Mouse (Mus musculus): ENCODE data around the gene Lamtor1.
"Not testable (repeated sequence)": the region's sequence is repeated elsewhere in the genome, so short reads cannot be mapped to it uniquely, and the experiment has no call there.

Lamtor1 gene

DNA sequence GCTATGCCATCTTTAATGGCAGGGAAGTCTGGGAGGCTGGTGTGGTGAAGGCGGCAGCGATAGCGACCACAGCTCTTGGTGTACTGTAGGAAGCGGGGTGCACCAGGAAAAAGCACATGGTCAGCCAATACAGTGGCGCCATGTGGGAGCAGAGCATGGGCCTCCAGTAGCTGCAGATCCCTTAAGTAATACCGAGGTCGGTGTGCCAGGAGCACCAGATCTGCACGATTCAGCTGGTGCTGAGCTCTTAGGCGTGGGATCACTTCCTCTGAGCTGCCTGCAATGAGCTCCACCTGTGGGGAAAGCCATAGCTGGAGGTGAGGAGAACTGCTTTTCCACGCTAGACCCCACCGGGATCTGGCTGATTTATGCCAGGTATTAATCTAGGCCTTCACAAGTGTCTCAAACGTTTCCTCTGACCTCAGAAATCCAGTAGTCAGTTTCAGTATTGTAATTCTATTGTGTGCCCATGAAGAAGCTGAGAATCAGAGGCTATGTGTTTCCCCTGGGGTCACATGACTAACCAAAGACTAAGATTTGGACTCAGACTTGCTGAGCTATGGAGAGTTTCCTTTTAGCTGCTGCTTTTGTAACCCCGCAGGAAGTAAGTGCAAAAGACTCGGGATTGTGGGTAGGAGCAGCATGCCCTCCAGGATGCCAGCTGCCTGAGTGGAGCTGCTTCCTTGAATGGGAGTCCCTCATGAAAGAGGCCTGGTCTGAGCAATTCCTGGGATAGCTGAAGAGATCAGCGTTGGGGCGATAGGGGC is 5.2 kb upstream of the Lamtor1 start:
- peak; percentile 11 for DNase-seq (ENCODE audit: low read depth, low spot score)

DNA sequence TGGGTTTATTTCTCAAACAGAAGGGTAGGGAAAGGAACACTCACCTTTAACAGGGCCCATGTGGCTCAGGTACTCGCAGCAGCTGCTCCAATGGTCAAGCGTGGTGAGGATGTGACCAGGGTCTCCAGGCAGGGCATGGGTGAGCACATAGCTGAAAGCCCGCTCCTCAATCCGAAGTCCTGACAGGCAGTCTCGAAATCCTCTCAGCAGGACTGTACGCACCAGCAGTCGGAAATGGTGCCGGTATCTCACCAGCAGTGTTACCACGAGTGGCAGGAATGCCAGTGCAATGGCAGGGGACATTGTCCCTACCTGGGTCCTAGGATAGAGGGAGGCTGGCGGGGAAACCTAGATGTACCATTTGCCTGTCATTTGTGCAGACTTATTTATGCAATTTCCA is 3.7 kb upstream of the Lamtor1 start:
- DNase-seq (ENCODE audit: low read depth, low spot score): no peak

DNA sequence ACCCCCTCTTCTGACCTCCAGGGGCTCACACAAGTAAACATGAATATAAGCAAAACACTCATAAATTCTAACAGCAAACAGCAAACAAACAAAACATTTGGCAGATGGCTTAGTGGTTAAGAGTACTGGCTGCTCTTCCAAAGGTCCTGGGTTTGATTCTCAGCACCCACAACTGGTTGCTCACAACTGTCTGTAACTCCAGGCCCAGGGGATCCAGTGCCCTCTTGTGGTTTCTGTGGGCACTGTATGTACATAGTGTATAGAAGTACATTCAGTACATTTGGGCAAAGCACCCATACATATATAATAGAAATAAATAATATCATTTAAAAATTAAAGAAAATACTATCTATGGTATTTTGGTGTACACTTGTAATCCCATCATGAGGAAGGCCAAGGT is 2.9 kb upstream of the Lamtor1 start:
- no peak for DNase-seq (ENCODE audit: low read depth, low spot score)

DNA sequence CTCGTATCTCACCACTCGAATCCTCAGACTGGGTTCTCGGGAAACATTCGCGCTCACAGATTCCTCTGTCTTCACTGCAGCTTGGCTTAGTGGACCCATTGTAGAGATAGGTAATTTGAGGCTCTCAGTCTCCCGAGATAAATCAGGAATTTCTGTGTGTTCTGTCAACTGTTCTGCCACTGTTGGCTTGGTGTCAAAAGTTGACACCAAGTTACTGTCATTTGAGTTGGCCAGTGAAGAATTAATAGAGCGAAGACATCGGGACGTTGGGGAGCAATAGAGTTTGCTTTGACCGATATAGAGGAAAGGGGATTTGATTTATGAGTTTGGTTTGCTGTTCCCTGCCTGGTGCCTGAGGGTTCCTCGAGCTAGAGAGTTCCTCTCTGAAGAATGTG is 580 bp downstream of the Lamtor1 start, which contains the start of gene Tomt:
Gene Tomt (minus strand): TSS at position 73 of the 395 bp plus-strand sequence.
- DNase-seq (ENCODE audit: low read depth, low spot score): no peak

DNA sequence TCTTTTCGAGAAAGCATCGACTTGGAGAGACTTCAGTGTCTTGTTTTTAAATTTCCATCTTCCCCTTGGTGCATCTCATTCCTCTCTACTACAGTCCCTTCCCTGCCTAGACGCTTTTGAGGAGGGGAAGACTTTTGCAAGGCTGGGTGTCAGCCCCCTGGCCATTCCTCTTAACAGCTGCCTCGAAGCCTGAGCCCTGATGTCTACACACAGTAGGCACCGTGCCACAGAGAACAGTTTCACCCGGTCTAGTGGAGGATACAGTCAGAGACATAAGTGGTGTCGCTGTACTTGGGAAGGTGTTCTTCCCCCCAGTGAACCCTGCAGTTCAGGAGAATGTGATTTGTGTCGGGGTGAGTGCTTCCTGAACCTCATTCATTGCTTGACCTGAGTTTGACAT is 992 bp downstream of the Lamtor1 start:
- DNase-seq (ENCODE audit: low read depth, low spot score): no peak

DNA sequence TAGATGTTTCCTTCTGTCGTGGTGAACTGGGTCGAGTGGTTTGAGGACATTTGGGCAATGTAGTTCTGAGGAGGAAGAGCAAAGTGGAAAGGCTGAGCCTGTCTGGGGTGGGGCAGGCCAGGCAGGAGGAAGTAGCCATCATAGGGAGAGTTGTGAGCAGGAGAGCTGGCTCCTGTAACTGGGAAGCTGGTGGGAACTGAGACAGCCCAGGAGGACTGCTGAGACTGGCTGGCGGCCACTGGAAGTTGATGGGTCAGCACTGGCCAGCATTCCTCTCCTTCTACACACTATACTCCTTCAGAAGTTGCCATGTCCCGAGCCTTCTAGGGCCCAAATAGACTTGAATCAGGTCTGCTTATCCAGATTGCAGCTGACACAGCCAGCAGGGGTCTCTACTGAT is 2.7 kb downstream of the Lamtor1 start:
- DNase-seq (ENCODE audit: low read depth, low spot score): no peak

DNA sequence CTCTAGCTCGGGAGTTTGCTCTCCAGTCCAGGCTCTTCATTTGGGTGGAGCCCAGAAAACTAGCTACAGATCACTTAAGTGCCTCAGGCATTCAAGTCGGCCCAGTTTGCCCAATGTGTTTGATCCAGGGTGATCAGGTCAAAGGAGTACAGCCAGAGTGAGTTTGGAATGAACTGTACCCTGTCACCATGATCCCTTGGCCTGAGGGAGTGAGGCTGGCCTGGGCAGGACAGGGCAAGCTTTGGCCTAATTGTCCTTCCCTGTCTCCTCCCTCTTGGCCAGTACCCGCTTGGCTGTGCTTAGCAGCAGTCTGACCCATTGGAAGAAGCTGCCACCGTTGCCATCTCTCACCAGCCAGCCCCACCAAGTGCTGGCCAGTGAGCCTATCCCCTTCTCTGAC is 4.4 kb downstream of the Lamtor1 start:
- no peak for DNase-seq (ENCODE audit: low read depth, low spot score)

DNA sequence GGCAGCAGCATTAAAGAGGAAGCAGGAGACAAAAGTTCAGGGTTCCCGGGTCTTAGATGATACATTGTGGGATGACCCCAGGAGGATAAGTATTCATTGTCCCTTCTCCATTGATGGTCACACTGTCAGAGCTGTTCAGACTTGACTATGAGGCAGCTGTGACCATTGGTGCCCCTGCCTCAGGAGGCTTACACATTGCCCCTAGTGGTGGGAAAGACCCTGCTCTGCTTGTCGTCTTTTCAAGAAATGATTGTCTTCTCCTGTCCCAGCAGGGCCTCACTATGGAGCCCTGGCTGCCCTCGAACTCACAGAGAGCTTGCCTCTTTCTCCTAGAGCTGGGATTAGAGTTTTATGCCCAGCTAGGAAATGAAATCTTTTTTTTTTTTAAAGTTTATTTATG is 6.3 kb downstream of the Lamtor1 start:
- DNase-seq (ENCODE audit: low read depth, low spot score): no peak

DNA sequence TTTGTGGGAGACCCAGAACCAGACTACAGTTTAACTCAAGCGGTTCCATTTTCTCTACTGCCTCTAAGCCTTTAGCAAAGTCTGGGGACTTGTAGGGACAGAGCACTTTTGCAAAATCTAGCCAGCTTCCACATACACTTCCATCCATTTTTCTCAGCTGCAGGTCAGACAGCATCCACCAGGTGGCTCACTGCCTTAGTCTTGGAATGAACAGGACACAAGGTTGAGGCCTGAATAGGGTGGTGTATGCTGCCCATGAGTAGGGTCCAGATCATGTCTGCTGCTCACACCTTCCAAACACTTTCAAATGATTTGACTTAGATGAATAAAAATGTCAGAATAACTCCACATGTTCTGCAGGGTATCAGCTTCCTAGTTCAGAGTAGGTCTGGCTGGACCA is 12.4 kb downstream of the Lamtor1 start:
- DNase-seq (ENCODE audit: low read depth, low spot score): peak; percentile 26

DNA sequence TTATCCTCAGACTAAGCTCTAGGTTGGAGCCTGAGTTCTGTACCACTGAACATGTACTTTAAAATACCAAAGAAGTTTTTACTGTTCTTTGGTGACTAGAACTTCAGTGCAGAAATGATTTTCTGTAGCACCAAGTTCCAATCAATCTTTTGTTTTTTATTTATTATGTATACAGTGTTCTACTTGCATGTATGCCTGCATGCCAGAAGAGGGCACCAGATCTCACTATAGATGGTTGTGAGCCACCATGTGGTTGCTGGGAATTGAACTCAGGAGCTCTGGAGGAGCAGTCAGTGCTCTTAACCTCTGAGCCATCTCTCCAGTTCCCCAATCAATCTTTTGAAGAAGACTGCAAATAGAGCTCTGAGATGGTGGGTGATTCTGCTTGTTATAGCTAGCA is 20.2 kb downstream of the Lamtor1 start:
- not testable (repeated sequence) for DNase-seq (ENCODE audit: low read depth, low spot score)

DNA sequence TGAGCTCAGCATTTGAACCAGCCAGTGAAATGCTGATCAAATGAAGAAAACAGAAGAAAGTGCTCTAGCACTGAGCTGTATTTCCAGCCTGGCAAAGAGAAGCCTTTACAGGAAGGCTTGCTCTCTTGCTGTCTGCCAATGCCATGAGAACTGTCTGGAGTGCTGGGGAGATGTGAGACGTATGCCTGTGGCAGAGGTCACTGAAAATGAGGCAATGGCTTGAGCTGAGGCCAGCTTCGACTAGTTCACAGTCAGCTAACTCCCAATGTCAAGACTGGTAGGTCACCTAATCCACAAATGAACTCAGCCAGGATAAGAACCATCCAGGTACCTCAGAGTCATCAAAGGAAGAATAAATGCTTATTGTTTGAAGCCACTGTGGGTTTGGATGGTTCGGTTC is 22.4 kb downstream of the Lamtor1 start:
- no peak for DNase-seq (ENCODE audit: low read depth, low spot score)

DNA sequence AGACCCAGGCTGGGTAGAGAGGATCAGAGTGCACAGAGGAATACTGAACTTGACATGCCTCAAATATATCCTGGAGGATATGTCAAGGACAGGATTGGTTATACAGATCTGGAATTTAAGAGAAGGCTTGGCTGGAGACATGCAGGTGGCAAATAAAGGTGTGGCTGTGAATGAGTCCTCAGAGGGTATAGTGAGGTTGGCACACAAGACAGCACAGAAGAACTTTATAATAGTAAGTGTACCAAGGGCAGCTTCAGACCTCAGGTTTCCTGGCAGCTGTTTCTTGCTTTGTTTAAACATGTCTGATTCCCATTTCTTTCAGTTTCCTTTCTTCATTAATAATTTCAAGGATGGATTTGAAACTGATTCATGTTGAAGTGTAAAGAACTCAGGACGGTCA is 26.8 kb downstream of the Lamtor1 start:
- DNase-seq (ENCODE audit: low read depth, low spot score): no peak

DNA sequence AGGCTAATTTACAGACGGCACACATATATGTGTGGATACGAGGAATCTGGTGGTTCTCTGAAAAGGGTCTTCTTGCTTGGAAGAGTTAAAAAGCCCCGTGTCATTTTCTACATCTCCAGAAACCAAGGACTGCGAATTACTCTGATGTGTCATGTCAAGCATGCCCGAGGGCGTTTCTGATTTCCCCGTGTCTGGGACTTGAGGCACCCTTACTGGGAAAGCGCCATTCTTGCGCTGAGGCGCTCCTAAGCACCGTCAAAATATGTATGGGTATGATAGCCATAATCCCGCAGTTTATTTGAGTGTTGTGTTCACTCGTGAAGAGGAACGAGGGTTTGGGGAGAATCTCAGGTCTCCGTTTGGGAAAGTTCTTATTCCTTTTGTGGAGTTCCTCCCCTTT is 27.6 kb downstream of the Lamtor1 start:
- DNase-seq (ENCODE audit: low read depth, low spot score): no peak

DNA sequence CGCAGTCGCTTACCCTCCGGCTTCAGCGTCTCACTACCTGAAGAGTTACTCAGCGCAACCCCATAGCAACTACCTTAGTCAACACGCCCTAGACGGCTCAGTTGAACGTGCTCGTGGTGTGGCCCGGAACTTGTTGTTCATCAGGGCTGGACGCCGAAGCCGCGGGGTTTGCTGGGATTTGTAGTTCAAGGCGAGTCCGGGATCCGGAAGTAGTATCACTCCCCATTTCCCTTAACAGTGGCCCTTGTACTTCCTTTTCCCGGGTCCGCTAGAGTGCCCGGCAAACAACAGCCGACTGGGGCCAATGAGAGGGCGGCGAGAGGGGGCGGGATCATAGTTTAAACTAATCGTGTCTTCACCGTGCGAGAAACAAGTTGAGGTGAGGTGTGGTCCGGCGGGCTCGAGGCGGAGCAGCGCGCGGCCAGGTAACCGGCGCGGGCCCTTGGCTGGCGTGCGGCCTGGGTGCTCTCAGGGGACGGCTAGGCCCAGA is 28.1 kb downstream of the Lamtor1 start, which contains the start of the genes Lrrc51 and Numa1:
Gene Lrrc51 (minus strand): TSS at position 145 of the 490 bp plus-strand sequence.
Gene Numa1 (plus strand): TSS at position 361 of the 490 bp plus-strand sequence.
- DNase-seq (ENCODE audit: low read depth, low spot score): peak; percentile 98

DNA sequence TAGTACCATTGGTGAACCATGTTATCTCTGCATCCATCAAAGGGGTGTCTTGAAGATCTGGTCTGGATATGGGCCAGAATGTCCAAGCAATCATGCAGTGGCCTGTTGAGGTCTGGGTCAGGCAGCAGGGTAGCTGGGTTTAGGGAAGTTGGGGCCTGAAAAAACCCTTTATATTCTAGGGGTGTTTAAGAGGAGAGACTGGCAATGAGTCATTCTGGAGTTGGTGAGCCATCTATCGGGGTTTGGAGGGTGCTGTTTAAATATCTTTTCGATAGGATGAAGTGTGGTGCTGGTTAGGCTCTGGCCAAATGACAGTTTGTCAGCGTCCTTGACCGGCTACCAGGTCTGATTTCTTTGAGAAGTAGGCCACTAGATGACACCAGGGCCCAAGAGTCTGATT is 30.3 kb downstream of the Lamtor1 start:
- no peak for DNase-seq (ENCODE audit: low read depth, low spot score)

DNA sequence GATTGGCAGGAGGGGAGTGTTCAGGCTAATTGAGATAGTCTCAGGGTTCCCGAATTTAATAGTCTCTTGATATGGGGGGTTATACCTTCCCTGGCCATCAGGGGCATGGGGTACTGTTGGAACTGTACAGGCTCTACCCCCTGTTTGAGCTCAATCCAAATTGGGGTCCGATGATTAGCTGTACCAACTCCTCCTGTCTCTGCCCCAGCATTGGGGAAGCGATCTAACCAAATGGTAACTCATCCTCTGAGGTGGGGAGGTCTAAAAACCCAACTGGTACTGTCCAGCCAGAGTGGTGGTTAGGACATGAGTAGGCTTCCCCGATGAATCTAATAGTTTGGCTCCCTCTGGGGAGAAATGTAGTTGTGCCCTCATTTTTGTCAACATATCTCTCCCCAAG is 31.3 kb downstream of the Lamtor1 start:
- DNase-seq (ENCODE audit: low read depth, low spot score): no peak

DNA sequence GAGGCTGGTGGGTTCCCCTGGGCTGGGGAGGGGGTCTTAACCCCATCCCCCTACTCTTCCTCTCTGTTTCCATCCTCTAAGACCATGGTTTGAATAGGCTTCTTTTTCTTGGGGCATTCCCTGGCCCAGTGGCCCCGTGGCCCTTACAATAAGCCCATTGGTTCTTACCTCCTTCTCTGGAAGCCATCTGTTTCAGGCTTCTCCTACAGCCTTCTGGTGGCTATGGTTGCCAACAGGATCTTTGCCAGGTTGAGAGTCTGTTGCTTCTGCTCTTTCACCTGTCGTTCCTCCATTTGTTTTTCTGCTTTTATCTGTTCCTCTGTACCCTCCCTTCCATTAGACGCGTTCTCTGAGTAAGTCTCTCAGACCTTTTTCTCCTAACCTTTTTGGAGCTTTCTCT is 31.9 kb downstream of the Lamtor1 start:
- no peak for DNase-seq (ENCODE audit: low read depth, low spot score)

DNA sequence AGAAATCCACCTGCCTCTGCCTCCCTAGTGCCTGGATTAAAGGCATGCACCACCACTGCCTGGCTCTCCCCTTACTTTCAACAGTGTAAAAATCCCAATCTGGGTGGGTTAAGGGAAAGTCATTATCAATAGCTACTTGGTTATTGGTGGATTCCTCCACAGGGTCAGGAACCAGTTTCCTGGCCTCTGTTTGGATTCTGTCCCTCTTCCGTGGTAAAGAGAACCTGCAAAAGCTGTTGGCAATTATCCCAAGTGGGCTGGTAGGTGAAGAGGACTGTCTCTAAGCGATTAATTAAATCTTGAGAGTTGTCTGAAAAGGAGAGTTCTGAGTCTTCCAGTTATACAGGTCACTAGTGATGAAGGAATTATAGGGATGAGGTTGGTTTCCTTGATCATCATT is 32.6 kb downstream of the Lamtor1 start:
- DNase-seq (ENCODE audit: low read depth, low spot score): no peak

DNA sequence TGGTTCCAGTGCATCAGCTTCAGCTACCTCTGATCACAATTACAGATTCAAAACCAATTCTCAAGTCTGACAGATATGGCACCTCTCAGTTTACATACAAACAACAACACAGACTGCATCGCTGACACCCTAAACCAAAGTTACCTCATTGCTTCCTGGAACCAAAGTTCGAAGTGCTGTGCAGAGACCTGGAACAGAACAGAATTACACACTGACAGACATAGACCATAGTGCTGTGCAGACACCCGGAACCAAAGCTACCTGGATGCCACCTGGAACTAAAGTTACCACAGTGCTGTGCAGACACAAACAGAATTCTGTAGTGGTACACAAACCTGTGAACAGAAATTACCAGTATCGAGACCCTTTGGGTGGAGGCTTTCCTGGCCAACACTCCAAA is 34.1 kb downstream of the Lamtor1 start:
- DNase-seq (ENCODE audit: low read depth, low spot score): no peak

DNA sequence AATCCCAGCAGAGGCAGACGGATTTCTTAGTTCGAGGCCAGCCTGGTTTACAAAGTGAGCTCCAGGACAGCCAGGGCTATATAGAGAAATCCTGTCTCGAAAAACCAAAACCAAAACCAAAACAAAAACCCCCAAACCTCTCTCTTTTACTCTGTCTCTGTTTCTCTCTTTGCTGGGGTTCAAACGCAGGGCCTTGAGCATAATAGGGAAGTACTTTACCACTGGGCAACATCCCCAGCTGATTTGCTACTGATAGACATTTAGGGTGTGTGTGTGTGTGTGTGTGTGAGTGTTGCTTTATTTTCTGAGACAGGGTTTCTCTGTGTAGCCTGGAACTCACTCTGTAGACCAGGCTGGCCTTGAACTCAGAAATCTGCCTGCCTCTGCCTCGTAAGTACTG is 43.3 kb downstream of the Lamtor1 start:
- DNase-seq (ENCODE audit: low read depth, low spot score): not testable (repeated sequence)

DNA sequence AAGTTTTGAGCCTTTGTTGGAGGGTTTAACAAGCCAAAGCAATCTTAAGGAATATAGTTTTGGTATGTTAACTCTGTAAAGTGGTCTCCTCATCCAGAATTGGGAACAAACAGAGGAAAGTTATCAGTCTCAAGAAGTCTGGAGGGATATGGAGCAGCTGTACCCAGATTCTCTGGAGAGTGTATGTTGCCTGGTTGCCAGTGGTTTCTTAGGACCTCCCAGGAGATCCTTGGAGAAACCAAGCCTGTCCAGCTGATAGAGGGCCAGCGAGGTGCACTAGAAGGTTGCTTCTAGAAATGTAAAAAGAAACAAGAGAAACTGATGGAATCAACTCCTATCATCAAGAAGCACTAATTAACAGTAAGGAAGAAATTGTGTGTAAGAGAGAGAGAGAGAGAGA is 45.9 kb downstream of the Lamtor1 start:
- DNase-seq (ENCODE audit: low read depth, low spot score): no peak

DNA sequence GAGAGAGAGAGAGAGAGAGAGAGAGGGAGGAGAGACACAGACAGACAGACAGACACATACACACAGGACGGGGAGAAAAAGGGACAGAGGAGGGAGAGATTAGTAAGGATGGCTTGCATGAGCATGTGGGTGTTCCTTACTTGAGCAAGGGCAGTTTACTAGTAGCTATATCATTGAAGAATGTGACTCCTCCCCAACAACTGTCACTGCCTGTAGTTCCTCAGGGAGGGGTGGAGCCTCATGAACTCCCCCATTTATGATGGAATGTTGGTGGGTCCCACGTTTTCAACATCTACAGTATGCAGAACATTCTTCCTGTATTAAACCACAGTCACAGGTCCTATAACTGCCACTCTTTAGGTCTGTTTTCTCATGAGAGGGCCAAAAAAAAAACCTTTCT is 46.4 kb downstream of the Lamtor1 start:
- no peak for DNase-seq (ENCODE audit: low read depth, low spot score)

DNA sequence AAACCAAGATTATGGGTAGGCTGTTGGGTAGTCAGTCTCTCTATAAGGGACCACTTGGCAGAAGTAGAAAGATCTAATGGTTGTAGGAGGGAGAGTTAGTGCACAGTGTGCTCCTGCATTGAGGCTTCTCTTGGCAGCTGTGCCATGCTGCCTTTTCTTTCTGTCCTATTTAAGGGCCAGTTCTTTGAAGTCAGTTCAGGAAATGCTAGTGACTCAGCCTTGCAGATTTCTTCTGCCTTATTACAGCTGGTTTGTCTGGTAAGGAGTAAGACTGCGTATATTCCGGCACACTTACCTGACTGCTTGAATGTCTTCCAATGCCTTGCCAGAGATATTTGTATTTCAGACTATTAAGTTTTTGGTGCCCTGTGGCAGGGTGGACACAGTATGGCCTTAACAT is 48.5 kb downstream of the Lamtor1 start:
- DNase-seq (ENCODE audit: low read depth, low spot score): peak; percentile 73

DNA sequence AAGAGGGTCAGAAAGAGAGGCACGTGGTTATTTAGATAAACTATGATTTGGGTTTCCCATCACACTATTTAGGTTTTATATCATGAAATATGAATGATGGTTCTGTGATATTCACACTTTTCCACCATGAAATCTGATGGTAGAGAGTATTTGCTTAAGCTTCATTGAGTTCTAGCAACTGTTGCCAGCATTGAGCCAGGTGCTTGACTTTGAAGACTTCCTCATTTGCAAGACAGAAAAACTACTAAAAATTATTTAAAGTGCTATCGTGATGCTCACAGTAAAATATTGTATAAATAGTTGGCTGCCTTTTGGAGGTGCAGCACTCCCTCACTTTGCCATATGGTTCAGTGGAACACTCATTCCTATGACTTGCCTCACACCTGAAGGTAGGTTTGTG is 49.6 kb downstream of the Lamtor1 start:
- DNase-seq (ENCODE audit: low read depth, low spot score): no peak
